Mouse (Mus musculus): ENCODE measurements around the gene Gm49336.

Gm49336 gene

GRCm38 (mm10) chr14:60163367-60163766 lies 87.9 kb downstream of the Gm49336 start:
- DNase-seq (ENCODE audit: low read depth, low spot score), result no peak
